Mouse (Mus musculus): ENCODE measurements around the gene Gm48551. TPM values are rescaled to one million over a fixed set of nuclear protein-coding genes. Genes with fewer than 3 reads are reported as not detected.

Gm48551 gene
- total RNA-seq, 2 experiments from 2014 or later: 0.87 to 2.8 TPM

- Histone ChIP-seq H3K4me3 (peak overlapping the region; percentile 99), H3K27ac (peak overlapping the region; percentile 75)
- TF ChIP-seq CTCF (IDR thresholded peaks at IDR 0.05): no peak
- peak; percentile 100 for DNase-seq
- intact Hi-C loops (cut with DNase I): loop anchor here (10.0 kb wide), 1 partner anchor 166 kb away; the partner anchor contains the start of gene Gna11
Measured at GRCm38 (mm10) chr10:81378553-81379182, 5.6 kb upstream of the Gm48551 start.

DNA sequence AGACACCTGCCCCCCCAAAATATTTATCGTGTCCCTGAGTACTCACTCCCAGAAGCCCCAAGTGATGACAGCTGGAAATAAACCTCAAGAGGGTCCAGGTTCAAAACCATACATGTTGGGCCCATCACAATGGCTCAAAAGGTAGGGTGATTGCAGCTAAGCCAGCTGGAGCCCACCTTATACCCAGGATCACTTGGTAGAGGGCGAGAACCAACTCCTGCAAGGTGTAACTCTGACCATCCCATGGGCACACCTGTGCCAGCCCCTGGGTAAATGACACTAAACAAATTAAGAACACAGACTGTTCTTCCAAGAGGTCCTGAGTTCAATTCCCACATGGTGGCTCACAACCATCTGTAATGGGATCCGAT lies 5.1 kb upstream of the Gm48551 start:
- H3K27ac ChIP-seq: peak overlapping the region; percentile 75
- TF ChIP-seq CTCF (IDR thresholded peaks at IDR 0.05): no peak
- intact Hi-C loops (cut with DNase I): loop anchor here (10.0 kb wide), 1 partner anchor 166 kb away; the partner anchor contains the start of gene Gna11

GRCm38 (mm10) chr10:81379809-81380378 lies 4.4 kb upstream of the Gm48551 start:
- no peak for TF ChIP-seq CTCF (IDR thresholded peaks at IDR 0.05)
- no peak overlapping the region for H3K4me3 ChIP-seq
- intact Hi-C loops (cut with DNase I): loop anchor here (10.0 kb wide), 1 partner anchor 165 kb away; the partner anchor contains the start of gene Gna11
- DNase-seq: no peak
- H3K27ac ChIP-seq: no peak overlapping the region

More for the DNA sequence above, 5.1 kb upstream of the Gm48551 start:
- DNase-seq: no peak
- H3K4me3 ChIP-seq: peak overlapping the region; percentile 79

GRCm38 (mm10) chr10:81382039-81382438 lies 2.2 kb upstream of the Gm48551 start:
- Histone ChIP-seq H3K4me3 (no peak overlapping the region), H3K27ac (no peak overlapping the region)
- no peak for TF ChIP-seq CTCF (IDR thresholded peaks at IDR 0.05)
- DNase-seq: no peak
- intact Hi-C loops (cut with DNase I): no loop called here

DNA sequence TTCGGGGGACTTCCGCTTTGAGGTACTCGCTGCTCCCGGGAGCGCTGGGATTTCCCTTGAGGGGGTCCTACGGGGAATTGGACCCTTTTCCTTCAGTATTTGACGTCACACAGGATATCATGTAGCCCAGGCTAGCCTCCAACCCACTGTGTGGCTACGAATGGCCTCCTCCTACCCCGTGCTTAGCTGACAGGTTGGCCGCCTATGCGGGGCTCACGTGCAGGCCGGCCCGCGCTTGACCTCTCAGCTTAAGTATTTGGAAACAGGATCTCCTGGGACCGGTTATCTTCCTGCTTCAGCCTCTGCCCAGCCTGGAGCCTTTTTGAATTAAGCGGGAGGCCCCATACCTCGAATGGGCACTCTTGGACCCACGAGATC lies 328 bp downstream of the Gm48551 start:
- Histone ChIP-seq H3K27ac (peak overlapping the region; percentile 95), H3K4me3 (peak overlapping the region; percentile 80)
- DNase-seq: no peak
- no peak for TF ChIP-seq CTCF (IDR thresholded peaks at IDR 0.05)
- intact Hi-C loops (cut with DNase I): no loop called here

DNA sequence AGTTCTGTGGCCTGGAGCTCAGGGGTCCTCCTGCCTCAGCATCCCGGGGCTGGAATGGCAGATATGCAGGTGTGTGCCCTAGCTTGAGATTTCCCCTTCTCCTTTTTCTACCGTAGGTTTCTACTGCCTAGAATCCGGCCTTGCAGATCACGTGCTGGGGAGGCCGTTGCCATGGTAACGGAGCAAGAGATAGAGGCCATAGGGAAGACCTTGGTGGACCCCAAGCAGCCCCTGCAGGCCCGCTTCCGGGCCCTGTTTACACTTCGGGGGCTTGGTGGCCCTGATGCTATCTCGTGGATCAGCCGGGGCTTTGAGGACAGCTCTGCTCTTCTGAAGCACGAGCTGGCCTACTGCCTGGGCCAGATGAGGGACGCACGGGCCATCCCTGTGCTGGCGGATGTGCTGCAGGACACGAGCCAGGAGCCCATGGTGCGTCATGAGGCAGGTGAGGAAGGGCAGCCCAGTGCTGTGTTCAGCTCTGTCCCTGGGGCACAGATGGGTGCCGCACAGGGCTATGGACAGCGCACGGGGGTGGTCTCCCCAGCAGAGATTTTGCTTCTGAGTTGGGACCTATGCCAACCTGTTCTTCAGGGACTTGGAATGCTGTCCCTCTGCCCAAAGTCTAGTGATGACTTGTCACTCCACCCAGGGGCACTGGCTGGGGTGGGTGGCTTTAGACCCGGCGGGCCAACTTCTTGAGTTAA lies 1.5 kb downstream of the Gm48551 start:
- DNase-seq: no peak
- Histone ChIP-seq H3K4me3 (peak overlapping the region; percentile 80), H3K27ac (no peak overlapping the region)
- no peak for TF ChIP-seq CTCF (IDR thresholded peaks at IDR 0.05)
- intact Hi-C loops (cut with DNase I): no loop called here

DNA sequence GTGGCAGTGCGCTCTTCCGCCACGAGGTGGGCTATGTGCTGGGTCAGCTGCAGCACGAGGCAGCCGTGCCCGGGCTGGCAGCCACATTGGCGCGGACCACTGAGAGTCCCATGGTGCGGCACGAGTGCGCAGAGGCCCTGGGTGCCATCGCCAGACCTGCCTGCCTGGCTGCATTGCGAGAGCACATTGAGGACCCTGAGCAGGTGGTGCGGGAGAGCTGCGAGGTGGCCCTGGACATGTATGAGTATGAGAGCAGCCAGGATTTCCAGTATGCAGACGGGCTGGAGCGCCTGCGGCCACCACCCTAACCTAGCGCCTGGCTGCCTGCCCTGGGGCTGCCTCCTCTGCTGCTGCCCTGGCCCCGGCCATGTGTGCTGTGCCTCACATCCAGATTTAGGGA lies 3.5 kb downstream of the Gm48551 start:
- intact Hi-C loops (cut with DNase I): no loop called here
- no peak for TF ChIP-seq CTCF (IDR thresholded peaks at IDR 0.05)

DNA sequence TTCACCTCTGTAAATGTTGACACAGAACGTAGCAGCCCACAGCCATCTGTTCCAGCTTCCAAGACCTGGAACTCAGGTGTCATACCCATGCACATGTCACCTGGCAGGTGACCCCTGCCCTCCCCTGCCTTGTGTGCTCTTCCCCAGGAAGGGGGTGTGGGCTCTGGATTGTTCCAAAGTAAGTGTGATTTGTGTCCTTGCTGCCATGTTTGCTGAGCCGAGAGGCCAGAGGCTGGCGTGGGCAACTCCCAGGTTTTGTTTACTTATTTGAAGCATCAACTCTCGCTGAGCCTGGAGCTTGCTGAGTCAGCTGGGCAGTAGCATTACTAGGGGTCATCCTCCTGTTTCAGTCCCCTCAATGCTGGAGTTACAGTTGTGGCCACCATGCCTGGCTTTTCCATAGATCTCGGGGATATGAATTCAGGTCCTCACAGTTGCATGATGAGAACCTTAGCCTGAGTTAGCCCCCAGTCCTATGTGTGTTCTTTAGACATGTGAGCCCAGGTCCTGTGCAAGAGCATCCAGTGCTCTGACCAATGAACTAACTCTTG lies 4.3 kb downstream of the Gm48551 start, which contains the start of gene Gm48552:
Gene Gm48552 (plus strand): TSS at position 501 of the 551 bp plus-strand sequence.
- intact Hi-C loops (cut with DNase I): no loop called here
- DNase-seq: no peak
- H3K4me3 ChIP-seq: no peak within 1 kb of the TSS
- H3K27ac ChIP-seq: peak within 1 kb of the TSS; percentile 40
- TF ChIP-seq CTCF (IDR thresholded peaks at IDR 0.05): no peak

More for the DNA sequence above, 3.5 kb downstream of the Gm48551 start:
- H3K4me3 ChIP-seq: no peak overlapping the region
- no peak for DNase-seq
- no peak overlapping the region for H3K27ac ChIP-seq

GRCm38 (mm10) chr10:81389373-81389772 lies 5.1 kb downstream of the Gm48551 start:
- DNase-seq: no peak

DNA sequence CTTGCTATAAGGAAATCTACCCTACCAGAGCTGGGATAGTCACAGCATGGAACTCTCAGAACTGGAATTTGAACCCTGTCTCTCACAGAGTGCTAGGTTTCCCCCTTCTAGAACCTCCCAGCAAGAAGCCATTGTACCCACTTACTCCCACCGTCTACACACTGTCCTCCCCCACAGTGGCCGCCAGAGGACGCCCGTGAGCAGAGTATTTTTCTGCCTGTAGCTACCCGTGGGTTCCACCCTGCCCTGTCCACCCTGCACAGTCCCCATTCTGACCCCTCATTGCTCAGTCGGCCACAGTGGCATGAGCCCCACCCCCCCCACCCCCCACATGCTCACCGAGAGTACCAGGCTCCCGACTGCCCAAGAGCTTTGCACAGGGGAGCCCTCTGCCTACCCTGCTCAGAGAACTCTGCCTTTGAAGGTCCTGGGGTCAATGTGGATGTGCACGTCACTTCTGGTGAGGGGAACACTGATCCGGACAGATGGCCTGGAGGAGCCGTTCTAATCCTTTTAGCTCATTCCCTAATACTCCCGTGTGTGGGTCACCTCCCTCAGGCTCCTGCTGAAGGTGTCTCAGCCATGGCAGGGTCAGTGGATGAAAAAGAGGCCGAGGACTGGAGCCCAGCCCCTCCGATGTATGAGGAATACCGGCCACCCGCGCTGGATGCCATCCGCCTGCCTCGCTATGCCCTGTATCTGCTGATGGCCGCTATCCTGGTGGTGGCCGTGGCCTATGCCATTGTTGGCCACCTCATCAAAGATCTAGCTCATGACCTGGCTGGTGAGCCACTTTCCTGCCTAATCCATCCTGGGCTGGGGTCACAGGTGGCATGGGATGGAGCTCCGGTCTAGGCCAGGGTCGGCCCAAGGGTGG lies 5.8 kb downstream of the Gm48551 start:
- peak; percentile 81 for DNase-seq
- intact Hi-C loops (cut with DNase I): loop anchor here (1.0 kb wide), 1 partner anchor 60 kb away; no protein-coding TSS in a partner anchor
- H3K27ac ChIP-seq: peak overlapping the region; percentile 40

More at GRCm38 (mm10) chr10:81389373-81389772, 5.1 kb downstream of the Gm48551 start:
- TF ChIP-seq CTCF (IDR thresholded peaks at IDR 0.05): no peak
- no peak overlapping the region for H3K4me3 ChIP-seq
- peak overlapping the region; percentile 40 for H3K27ac ChIP-seq
- intact Hi-C loops (cut with DNase I): no loop called here

DNA sequence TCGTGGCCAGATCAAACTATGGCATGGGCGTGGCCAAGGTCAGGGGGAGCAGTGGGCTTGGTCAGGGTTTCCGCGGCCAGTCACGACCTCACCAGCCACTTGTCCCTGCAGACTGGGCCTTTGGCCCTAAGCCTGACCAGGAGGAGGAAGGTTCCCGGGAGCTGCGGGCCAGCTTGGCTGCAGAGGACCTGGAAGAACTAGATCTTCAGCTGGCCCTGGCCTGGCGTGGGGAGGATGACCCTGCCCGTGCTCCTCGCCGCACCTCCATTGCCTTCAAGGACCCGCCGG lies 6.4 kb downstream of the Gm48551 start:
- no peak for DNase-seq
- intact Hi-C loops (cut with DNase I): loop anchor here (1.0 kb wide), 1 partner anchor 60 kb away; no protein-coding TSS in a partner anchor
- Histone ChIP-seq H3K27ac (peak overlapping the region; percentile 28; the same call in 1 of the 2 replicates), H3K4me3 (no peak overlapping the region)
- TF ChIP-seq CTCF (IDR thresholded peaks at IDR 0.05): no peak

More for the DNA sequence above, 5.8 kb downstream of the Gm48551 start:
- no peak overlapping the region for H3K4me3 ChIP-seq
- TF ChIP-seq CTCF (IDR thresholded peaks at IDR 0.05): peak; percentile 99

GRCm38 (mm10) chr10:81392270-81392669 lies 8.0 kb downstream of the Gm48551 start:
- no peak for DNase-seq
- Histone ChIP-seq H3K27ac (no peak overlapping the region), H3K4me3 (no peak overlapping the region)
- intact Hi-C loops (cut with DNase I): no loop called here
- TF ChIP-seq CTCF (IDR thresholded peaks at IDR 0.05): no peak
